Mouse (Mus musculus) Patski (cell line): Measurements from ENCODE around the gene Cct4. TPM values are rescaled to one million over a fixed set of nuclear protein-coding genes. Genes with fewer than 3 reads are reported as not detected.

ENCODE experiments used
- ATAC-seq: fragments of 100-300 bp; one replicate; pipeline ENCODE4 v1.8.0; 2021
- CTCF ChIA-PET: fragments of 350-600 bp; sonication (Branson Sonifier 250); formaldehyde crosslinking; loops from one replicate; lab custom pipeline; 2022; ENCODE audit warnings: inconsistent platforms; lab: Charles Lee
- POLR2A ChIA-PET: fragments of 350-600 bp; sonication (Branson Sonifier 250); formaldehyde crosslinking; loops from one replicate; lab custom pipeline; 2022; ENCODE audit warnings: antibody characterized with exemption, inconsistent platforms; lab: Charles Lee
- DNase-seq: peaks from one replicate; pipeline ENCODE4 v3.0.0-alpha.2; 2011; ENCODE audit warnings: low read depth, low spot score
- H3K27me3 ChIP-seq: fragments of 371-371 bp; one replicate; pipeline ENCODE4 v1.5.1; 2021
- CTCF ChIP-seq: fragments of 100-300 bp; IDR thresholded peaks from one replicate; pipeline ENCODE4 v1.5.1; 2021
- in situ Hi-C: fragments of 300-500 bp; cut with MboI; formaldehyde crosslinking; loops from 3 replicates; pipeline ENCODE4 v1.11.1; 2018; ENCODE audit warnings: low pct_unique_long_range_greater_than_20kb, mixed read lengths
- polyA plus RNA-seq: library from polyadenylated mRNA; unstranded; gene quantifications from one replicate; pipeline ENCODE4 v1.2.3, GENCODE M21; 2021

The Cct4 gene
- polyA plus RNA-seq, 1 experiment from 2014 or later, result 260 TPM

GRCm38 (mm10) chr11:22998308-22998707, 8.0 kb downstream of the Cct4 start:
- ATAC-seq (no peak), DNase-seq (no peak)
- POLR2A ChIA-PET, result no interaction called here
- no peaks in the 10 kb centered on the region for H3K27me3 ChIP-seq
- in situ Hi-C loops, result loop anchor here (25.0 kb wide), 2 partner anchors 564 to 764 kb away; partner anchors contain the start of gene Rel
- CTCF ChIA-PET, result no interaction called here
- TF ChIP-seq CTCF, result no peak

- ATAC-seq (no peak), DNase-seq (no peak)
- CTCF ChIA-PET, result no interaction called here
- TF ChIP-seq CTCF, result no peak
- H3K27me3 ChIP-seq, result no peaks in the 10 kb centered on the region
- in situ Hi-C loops, result loop anchor here (5.0 kb wide), 1 partner anchor 62 kb away; no protein-coding TSS in a partner anchor
- POLR2A ChIA-PET, result no interaction called here
Observed at GRCm38 (mm10) chr11:23005276-23005675, 15.0 kb downstream of the Cct4 start.

GRCm38 (mm10) chr11:23007166-23007480, 16.8 kb downstream of the Cct4 start:
- in situ Hi-C loops, result loop anchor here (5.0 kb wide), 1 partner anchor 60 kb away; no protein-coding TSS in a partner anchor
- POLR2A ChIA-PET, result interaction anchor here (0.9 to 1.7 kb wide), 2 partner anchors 17 to 248 kb away, joined by 3 to 5 read pairs; partner anchors contain the start of gene Xpo1
- no peak for TF ChIP-seq CTCF
- CTCF ChIA-PET, result interaction anchor here (0.7 to 2.1 kb wide), 5 partner anchors 11 to 20 kb away, joined by 3 to 6 read pairs (median 4); no protein-coding TSS in a partner anchor
- ATAC-seq, result no peak
- DNase-seq, result no peak
- no peaks in the 10 kb centered on the region for H3K27me3 ChIP-seq

GRCm38 (mm10) chr11:23007481-23008180, 17.3 kb downstream of the Cct4 start, which contains the start of gene Fam161a:
Gene Fam161a (plus strand): TSS chr11:23007531.
- no peaks in the 10 kb centered on the region for H3K27me3 ChIP-seq
- ChIA-PET CTCF (interaction anchor here (0.7 to 2.1 kb wide), 7 partner anchors 11 to 263 kb away, joined by 3 to 6 read pairs (median 4); no protein-coding TSS in a partner anchor), POLR2A (interaction anchor here (0.9 to 1.7 kb wide), 3 partner anchors 16 to 248 kb away, joined by 3 to 5 read pairs (median 3); partner anchors contain the start of gene Xpo1)
- DNase-seq, result peak; percentile 64
- in situ Hi-C loops, result loop anchor here (5.0 kb wide), 1 partner anchor 60 kb away; no protein-coding TSS in a partner anchor
- no peak for TF ChIP-seq CTCF
- ATAC-seq, result peak; percentile 92

- DNase-seq (peak; percentile 37), ATAC-seq (peak; percentile 95)
- H3K27me3 ChIP-seq, result no peaks in the 10 kb centered on the region
- POLR2A ChIA-PET, result interaction anchor here (0.6 to 1.7 kb wide), 3 partner anchors 17 to 256 kb away, joined by 3 to 5 read pairs (median 4); partner anchors contain the start of gene Xpo1
- in situ Hi-C loops, result loop anchor here (5.0 kb wide), 1 partner anchor 59 kb away; no protein-coding TSS in a partner anchor
- no peak for TF ChIP-seq CTCF
- CTCF ChIA-PET, result interaction anchor here (1.2 to 2.1 kb wide), 5 partner anchors 10 to 262 kb away, joined by 3 to 6 read pairs (median 4); no protein-coding TSS in a partner anchor
Observed at GRCm38 (mm10) chr11:23008181-23008823, 18.0 kb downstream of the Cct4 start.

GRCm38 (mm10) chr11:23008824-23009200, 18.5 kb downstream of the Cct4 start:
- CTCF ChIA-PET, result interaction anchor here (1.3 to 1.9 kb wide), 2 partner anchors 9 to 262 kb away, joined by 4 to 5 read pairs; no protein-coding TSS in a partner anchor
- no peak for DNase-seq
- POLR2A ChIA-PET, result interaction anchor here (0.6 to 1.7 kb wide), 3 partner anchors 17 to 255 kb away, joined by 3 to 5 read pairs (median 4); partner anchors contain the start of gene Xpo1
- no peak for TF ChIP-seq CTCF
- ATAC-seq, result no peak
- in situ Hi-C loops, result loop anchor here (5.0 kb wide), 1 partner anchor 58 kb away; no protein-coding TSS in a partner anchor
- H3K27me3 ChIP-seq, result no peaks in the 10 kb centered on the region

- ChIA-PET CTCF (interaction anchor here (1.2 kb wide), 1 partner anchor 12 kb away, joined by 3 read pairs; no protein-coding TSS in a partner anchor), POLR2A (no interaction called here)
- no peak for DNase-seq
- ATAC-seq, result no peak
- in situ Hi-C loops, result no loop called here
- TF ChIP-seq CTCF, result no peak
- no peaks in the 10 kb centered on the region for H3K27me3 ChIP-seq
Observed at GRCm38 (mm10) chr11:23013096-23013495, 22.8 kb downstream of the Cct4 start.

GRCm38 (mm10) chr11:23013580-23014294, 23.4 kb downstream of the Cct4 start:
- DNase-seq (no peak), ATAC-seq (no peak)
- POLR2A ChIA-PET, result no interaction called here
- TF ChIP-seq CTCF, result peak; percentile 59
- CTCF ChIA-PET, result interaction anchor here (1.1 to 1.2 kb wide), 2 partner anchors 9 to 11 kb away, joined by 3 to 4 read pairs; no protein-coding TSS in a partner anchor
- in situ Hi-C loops, result no loop called here
- no peaks in the 10 kb centered on the region for H3K27me3 ChIP-seq

- ChIA-PET POLR2A (interaction anchor here (0.7 kb wide), 1 partner anchor 130 kb away, joined by 3 read pairs; no protein-coding TSS in a partner anchor), CTCF (no interaction called here)
- no peak for TF ChIP-seq CTCF
- no peaks in the 10 kb centered on the region for H3K27me3 ChIP-seq
- ATAC-seq (no peak), DNase-seq (no peak)
- in situ Hi-C loops, result no loop called here
Observed at GRCm38 (mm10) chr11:23014996-23015395, 24.7 kb downstream of the Cct4 start.
